Mouse (Mus musculus) layer of hippocampus, adult 2 months (tissue): Measurements from ENCODE around the gene Zfp39. TPM values are rescaled to one million over a fixed set of nuclear protein-coding genes. Genes with fewer than 3 reads are reported as not detected.

Experiments
- DNase-seq, 2 experiments: peaks; one replicate each; pipeline ENCODE4 v3.0.0; 2022; ENCODE audit warnings: low spot score in 2 of 2
- H3K27ac ChIP-seq: fragments of 200-600 bp; 2 replicates; pipeline ENCODE4 v1.8.1; 2022
- H3K4me3 ChIP-seq: fragments of 200-600 bp; 2 replicates; pipeline ENCODE4 v1.8.1; 2022; ENCODE audit warnings: mild to moderate bottlenecking
- CTCF ChIP-seq: fragments of 200-600 bp; conservative IDR thresholded peaks from 2 replicates; pipeline ENCODE4 v1.8.1; 2022; ENCODE audit warnings: antibody characterized with exemption, mild to moderate bottlenecking, moderate library complexity
- total RNA-seq, 2 experiments: library from RNA; stranded (reverse); gene quantifications; 2 replicates each; pipeline ENCODE4 v1.2.3; 2021

Zfp39 gene
- total RNA-seq, 2 experiments from 2014 or later: 9.9 to 10.3 TPM

DNA sequence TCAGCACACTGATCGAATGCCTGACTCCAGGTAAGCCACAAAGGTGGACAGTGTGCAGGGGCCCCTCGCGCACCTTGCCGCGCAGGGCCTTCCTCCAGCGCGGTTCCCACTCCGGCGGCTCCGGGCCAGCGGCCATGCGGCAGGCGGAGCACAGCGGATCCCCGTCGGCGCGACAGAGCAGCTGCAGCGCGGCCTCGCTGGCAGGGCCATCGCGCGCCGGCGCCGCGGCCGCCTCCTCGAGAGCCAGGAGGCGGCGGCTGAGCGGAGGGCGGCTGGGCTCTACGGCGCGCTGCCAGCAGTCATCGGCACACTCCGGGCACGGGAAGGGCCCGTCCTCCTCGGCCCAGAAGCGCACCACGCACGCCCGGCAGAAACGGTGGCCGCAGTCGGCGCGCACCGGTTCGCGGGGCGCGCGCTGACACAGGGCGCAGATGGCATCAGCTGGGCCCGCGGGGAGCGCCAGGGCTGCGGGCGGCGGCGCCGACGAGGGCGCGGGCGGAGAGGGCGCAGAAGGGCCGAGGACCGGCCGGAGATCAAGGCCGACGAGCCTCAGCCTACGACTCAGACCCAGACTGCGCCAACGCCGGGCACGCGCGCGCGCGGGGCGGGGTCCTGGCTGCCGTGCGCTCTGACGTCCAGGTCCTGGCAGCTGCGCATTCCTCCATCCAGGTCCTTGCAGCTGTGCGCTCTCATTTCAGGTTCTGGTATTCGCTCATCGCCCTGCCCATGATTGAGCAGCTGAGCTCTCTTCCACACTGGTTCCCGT is 34.5 kb upstream of the Zfp39 start, which contains the start of gene Rnf187:
Rnf187 (minus strand) TSS at position 595 of the 766 bp plus-strand sequence.
- TF ChIP-seq CTCF: no peak
- H3K27ac ChIP-seq: peak within 1 kb of the TSS; percentile 98
- peak; percentile 91 to 92 for DNase-seq
- H3K4me3 ChIP-seq: peak within 1 kb of the TSS; percentile 63

DNA sequence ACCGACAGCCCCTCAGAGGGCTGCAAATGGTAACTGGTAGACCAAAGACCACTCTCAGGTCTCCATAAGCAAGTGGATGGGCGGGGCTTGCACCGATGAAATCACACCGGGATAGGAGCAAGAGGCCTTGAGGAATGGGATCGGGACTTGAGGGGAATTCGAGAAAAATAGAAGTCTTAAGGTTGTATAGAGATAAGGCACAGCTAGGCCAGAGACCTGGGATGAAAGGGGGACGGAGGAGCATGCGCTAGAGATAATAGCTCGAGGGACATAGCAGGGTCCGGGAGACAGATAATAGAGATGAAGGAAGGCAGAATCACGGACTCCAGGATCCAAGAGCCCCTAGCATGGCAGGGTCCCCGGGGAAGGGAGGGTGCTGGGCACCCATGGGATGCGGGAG is 33.9 kb upstream of the Zfp39 start:
- Histone ChIP-seq H3K27ac (peak overlapping the region; percentile 98), H3K4me3 (peak overlapping the region; percentile 63)
- TF ChIP-seq CTCF: no peak
- DNase-seq: no peak

DNA sequence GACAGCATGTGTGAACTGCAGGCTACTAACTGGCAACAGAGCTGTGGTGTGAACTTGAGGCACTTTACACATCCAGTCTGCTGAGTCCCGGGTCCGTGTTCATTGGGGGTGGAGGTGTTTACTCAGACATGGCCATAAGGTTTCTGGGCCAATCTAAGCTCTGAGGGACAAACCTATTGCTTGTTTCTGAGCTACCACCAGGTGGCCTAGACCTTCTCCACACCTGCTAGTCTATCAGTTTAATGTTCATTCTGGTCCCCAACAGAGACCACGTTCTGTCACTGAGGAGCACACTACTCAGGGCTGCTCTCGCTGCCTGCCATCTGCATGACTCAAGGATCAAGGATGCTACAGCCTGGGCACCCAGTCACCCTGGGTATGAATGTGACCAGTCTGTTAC is 27.6 kb upstream of the Zfp39 start:
- Histone ChIP-seq H3K27ac (no peak overlapping the region), H3K4me3 (no peak overlapping the region)
- TF ChIP-seq CTCF: peak; percentile 46
- no peak for DNase-seq

- no peak for DNase-seq
- TF ChIP-seq CTCF: 0 out of 2 replicates have a peak, but pooled peaks have one; percentile 15
- H3K27ac ChIP-seq: no peak overlapping the region
These were observed 26.2 kb upstream of the Zfp39 start for GRCm38 (mm10) chr11:58930254-58930653.

DNA sequence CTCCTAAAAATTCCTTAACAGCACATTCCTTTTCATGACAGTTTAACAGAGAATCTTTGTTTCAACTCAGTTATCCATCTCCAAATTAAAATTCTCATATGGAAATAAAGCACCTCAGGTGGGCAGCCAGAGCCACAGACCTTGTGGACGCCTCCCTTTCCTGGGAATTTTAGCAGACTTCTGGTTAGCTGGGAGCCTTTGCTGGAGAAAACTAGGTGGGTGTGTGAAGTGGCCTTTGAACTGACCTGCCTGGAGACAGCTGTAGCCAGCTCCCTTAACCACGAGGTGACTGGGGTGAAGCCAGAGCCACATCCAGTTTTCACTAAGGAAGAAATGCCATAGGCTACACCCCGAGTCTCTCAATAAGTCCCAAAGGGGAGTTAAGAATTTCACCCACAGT is 25.6 kb upstream of the Zfp39 start:
- no peak for DNase-seq
- no peak for TF ChIP-seq CTCF

More at GRCm38 (mm10) chr11:58930254-58930653, 26.2 kb upstream of the Zfp39 start:
- no peak overlapping the region for H3K4me3 ChIP-seq

DNA sequence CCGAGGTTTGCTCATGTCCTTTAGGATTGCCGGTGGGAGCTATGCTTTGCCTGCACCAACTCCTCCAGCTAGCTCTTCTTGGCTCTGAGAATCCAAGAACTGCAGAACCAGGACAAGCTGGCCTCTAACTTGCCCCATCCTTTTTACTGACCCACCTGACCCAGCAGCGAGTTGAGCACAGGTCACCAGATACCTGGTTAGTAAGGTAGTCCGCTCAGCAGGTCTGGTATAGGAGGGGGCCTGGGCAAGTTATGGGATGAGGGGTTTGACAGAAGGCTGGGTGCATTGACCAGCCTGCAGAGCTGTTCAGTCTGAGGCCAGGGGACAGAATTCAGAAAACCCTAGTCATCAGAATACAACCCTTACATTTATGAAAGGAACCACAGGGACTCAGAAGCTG is 25.0 kb upstream of the Zfp39 start:
- no peak overlapping the region for H3K4me3 ChIP-seq
- no peak for DNase-seq
- no peak for TF ChIP-seq CTCF
- no peak overlapping the region for H3K27ac ChIP-seq

More for the DNA sequence above, 25.6 kb upstream of the Zfp39 start:
- Histone ChIP-seq H3K27ac (no peak overlapping the region), H3K4me3 (no peak overlapping the region)

DNA sequence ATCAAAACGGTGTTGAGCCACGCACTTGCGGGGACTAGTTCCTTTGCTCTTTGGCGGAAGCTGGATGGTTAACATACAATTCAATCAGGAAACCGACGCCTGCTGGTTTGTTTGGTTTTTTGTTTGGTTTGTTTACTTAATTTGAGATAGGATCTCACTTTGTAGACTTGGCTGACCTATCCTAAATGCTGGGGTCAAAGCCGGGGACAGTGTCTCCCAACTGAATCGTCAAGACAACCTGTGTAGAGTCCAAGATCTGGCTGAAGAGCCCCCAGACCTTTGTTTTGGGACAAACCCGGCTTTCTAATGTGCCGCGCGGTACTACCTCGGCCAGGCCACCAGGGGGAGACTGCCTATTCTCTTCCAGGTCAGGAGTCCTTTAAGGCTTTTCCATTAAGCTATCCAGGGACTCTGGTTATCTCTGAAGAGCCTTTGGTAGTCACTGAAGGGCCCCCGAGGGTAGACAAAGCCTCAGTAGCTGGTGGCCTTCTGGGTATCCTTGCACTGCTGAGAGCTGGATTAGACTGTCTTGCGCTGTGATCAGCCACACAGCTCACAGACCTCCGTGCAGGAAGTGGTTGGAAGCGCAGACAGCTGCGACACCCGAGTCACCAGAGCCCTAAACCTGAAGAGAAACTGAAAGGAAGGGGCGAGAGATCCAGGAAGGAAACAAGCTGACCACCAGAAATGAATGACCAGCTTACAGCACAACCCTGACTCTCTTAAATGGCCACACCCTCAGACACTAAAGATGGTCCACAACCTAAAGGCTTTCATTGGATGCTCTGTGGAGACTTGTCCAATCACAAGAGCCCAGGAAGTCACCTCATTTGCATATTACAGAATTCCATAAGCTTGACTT is 24.0 kb upstream of the Zfp39 start:
- DNase-seq: peak in 1 of 2 experiments; percentile 52
- Histone ChIP-seq H3K27ac (no peak overlapping the region), H3K4me3 (peak overlapping the region; percentile 2; the same call in 1 of the 2 replicates)
- TF ChIP-seq CTCF: peak; percentile 86

- TF ChIP-seq CTCF: no peak
- DNase-seq: no peak
- H3K27ac ChIP-seq: no peak overlapping the region
- no peak overlapping the region for H3K4me3 ChIP-seq
These were observed 23.0 kb upstream of the Zfp39 start for GRCm38 (mm10) chr11:58927053-58927452.

DNA sequence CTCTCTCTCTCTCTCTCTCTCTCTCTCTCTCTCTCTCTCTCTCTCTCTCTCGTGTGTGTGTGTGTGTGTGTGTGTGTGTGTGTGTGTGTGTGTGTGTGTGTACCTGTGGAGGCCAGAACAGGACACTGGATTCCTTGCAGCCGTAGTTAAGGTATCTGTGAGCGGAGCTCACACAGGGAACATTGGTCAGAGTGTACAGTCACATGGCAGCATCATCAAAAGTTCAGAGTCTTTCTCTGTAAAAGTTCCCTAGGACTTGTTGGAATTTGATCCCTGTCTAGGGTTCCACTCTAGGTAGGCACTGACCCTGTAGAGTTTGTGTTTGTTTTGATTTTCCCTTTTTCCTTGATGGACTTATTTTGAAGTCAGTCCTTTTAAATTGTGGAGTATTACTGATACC is 22.6 kb upstream of the Zfp39 start:
- DNase-seq: no peak
- TF ChIP-seq CTCF: no peak

GRCm38 (mm10) chr11:58922420-58922819 is 18.4 kb upstream of the Zfp39 start:
- no peak for DNase-seq
- TF ChIP-seq CTCF: no peak
- H3K27ac ChIP-seq: no peak overlapping the region
- no peak overlapping the region for H3K4me3 ChIP-seq

More for the DNA sequence above, 22.6 kb upstream of the Zfp39 start:
- Histone ChIP-seq H3K27ac (no peak overlapping the region), H3K4me3 (no peak overlapping the region)

DNA sequence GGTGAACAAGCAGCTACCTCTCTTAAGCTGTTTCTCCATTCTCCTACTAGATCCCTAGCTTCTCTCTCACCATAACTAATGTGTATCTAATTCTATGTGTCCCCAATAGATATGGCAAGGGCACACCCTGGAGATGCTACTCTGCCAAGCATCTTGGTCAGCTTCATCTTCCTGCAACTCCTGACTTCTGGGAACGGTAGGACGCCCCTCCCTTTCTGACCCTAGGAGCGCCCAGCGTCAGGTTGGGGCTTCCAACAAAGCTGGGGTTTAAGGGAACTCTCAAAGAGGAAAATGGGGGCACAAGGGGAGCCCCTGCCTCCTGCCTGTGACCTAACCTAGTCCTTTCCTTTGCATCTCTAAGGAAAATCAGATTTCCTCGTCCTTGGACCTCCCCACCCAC is 14.7 kb upstream of the Zfp39 start:
- no peak for DNase-seq
- TF ChIP-seq CTCF: no peak
- Histone ChIP-seq H3K27ac (no peak overlapping the region), H3K4me3 (no peak overlapping the region)

- no peak within 1 kb of the TSS for H3K4me3 ChIP-seq
- no peak for TF ChIP-seq CTCF
- DNase-seq: no peak
These were observed 13.8 kb upstream of the Zfp39 start, which contains the start of gene Btnl10 for GRCm38 (mm10) chr11:58917745-58918366. Gene Btnl10 (plus strand): TSS chr11:58917908.

More at GRCm38 (mm10) chr11:58917745-58918366, 13.8 kb upstream of the Zfp39 start, which contains the start of gene Btnl10:
- H3K27ac ChIP-seq: no peak within 1 kb of the TSS
